Mouse (Mus musculus) hindbrain, postnatal 0 days (tissue): ENCODE measurements at regions not wholly inside any gene's neighbourhood (a gene's known extent, or its start where the extent isn't known, plus 50 kb on each side); places are given as distances from the start of the nearest gene placed in this dataset.
A peak's percentile ranks its signal among the peaks of the same experiment; 100 is the strongest.

Experiments
- ATAC-seq: fragments of 200-750 bp; cut with Nextera tagmentation; 2 replicates; pipeline ENCODE4 v1.8.0; 2017; ENCODE audit warnings: mild to moderate bottlenecking, moderate TSS enrichment, moderate library complexity
- DNase-seq: peaks from one replicate; pipeline ENCODE4 v3.0.0-alpha.2; 2015; ENCODE audit warnings: low spot score
- H3K27ac ChIP-seq: fragments of 300-500 bp; sonication (generic); 2 replicates; pipeline ENCODE4 v1.5.1; 2014; ENCODE audit warnings: mild to moderate bottlenecking
- H3K27me3 ChIP-seq: fragments of 300-500 bp; sonication (generic); 2 replicates; pipeline ENCODE4 v1.6.1; 2014; ENCODE audit warnings: low read length, mixed read lengths; ENCODE audit not compliant: insufficient read depth
- H3K36me3 ChIP-seq: fragments of 300-500 bp; sonication (generic); 2 replicates; pipeline ENCODE4 v1.6.1; 2014; ENCODE audit warnings: low read length, mixed read lengths; ENCODE audit not compliant: insufficient read depth
- H3K4me1 ChIP-seq: fragments of 300-500 bp; sonication (generic); 2 replicates; pipeline ENCODE4 v1.6.1; 2014; ENCODE audit warnings: antibody characterized with exemption, low read length, mixed read lengths; ENCODE audit not compliant: insufficient read depth
- H3K4me2 ChIP-seq: fragments of 300-500 bp; sonication (generic); 2 replicates; pipeline ENCODE4 v1.6.1; 2014; ENCODE audit warnings: low read depth, mild to moderate bottlenecking, low read length, moderate library complexity, mixed read lengths
- H3K4me3 ChIP-seq: fragments of 300-500 bp; sonication (generic); 2 replicates; pipeline ENCODE4 v1.5.1; 2014; ENCODE audit warnings: low read length
- H3K9ac ChIP-seq: fragments of 300-500 bp; sonication (generic); replicated peaks from 2 replicates; pipeline ENCODE4 v1.6.1; 2014; ENCODE audit warnings: mild to moderate bottlenecking, low read length, moderate library complexity, mixed read lengths
- H3K9me3 ChIP-seq: fragments of 300-500 bp; sonication (generic); 2 replicates; pipeline ENCODE4 v1.6.1; 2016; ENCODE audit warnings: low read length, mixed read lengths
- CTCF ChIP-seq: IDR thresholded peaks from 2 replicates; pipeline ENCODE4 v1.5.1; 2016; ENCODE audit warnings: antibody characterized with exemption, control low read depth, low read depth
- WGBS: fragments of 180-500 bp; shearing (Covaris S2); extraction: QIAGEN DNeasy Blood & Tissue Kit; methylation state at CpG from one replicate; pipeline ENCODE4 v1.1.7; 2014; 5-methylcytosine and 5-hydroxymethylcytosine counted together

DNA sequence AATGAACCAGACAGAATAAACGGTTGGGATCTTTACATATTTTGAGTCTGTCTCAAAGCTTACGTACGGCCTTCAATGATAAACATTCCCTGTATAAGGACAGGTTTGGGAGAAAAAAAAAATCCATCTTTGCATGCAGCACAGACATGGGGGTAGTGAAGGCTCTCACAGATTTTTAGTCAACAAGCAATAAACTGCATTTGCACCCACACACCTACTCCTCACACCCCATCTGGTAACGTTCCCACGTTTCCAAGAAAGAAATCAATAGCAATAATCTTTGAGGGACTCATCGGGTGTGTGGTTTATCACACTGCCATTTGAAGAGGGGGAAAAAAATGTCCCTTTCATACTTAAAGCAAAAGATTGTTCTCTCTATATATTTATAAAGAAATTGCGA, 113.8 kb upstream of the Onecut1 start:
- no peak for TF ChIP-seq CTCF
- 81% methylated on average over 7 of the region's 7 CpGs for WGBS

DNA sequence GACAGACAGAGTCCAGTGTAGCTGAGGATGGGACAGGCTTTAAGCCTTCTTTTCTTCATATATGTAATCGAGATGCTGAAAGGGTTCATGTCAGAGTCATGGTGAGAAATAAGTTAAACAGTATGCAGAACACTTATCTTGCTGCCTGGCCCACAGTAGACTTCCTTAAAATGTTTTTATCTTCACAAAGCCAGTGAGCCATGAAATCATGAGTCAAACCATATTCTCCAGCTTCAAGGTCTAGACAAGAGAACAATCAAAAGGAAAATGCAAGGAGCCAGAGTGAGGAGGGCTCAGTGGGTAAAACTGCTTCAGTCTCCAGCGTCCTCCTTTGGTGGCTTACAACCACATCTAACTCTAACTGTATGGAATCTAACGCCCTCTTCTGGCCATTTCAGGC, 103.7 kb upstream of the Onecut1 start:
- 72% methylated on average over 3 of the region's 3 CpGs for WGBS
- peak; percentile 16; the same call in 1 of the 2 replicates for TF ChIP-seq CTCF
- no peak overlapping the region for H3K4me2 ChIP-seq

More for the DNA sequence above, 113.8 kb upstream of the Onecut1 start:
- H3K9me3 ChIP-seq, result no peaks in the 10 kb centered on the region
- H3K9ac ChIP-seq, result no peak overlapping the region
- H3K36me3 ChIP-seq, result no peaks in the 10 kb centered on the region
- no peak overlapping the region for H3K4me2 ChIP-seq
- H3K4me1 ChIP-seq, result no peaks in the 10 kb centered on the region
- no peak for ATAC-seq
- DNase-seq, result no peak
- H3K4me3 ChIP-seq, result no peak overlapping the region
- no peak overlapping the region for H3K27ac ChIP-seq
- no peaks in the 10 kb centered on the region for H3K27me3 ChIP-seq

DNA sequence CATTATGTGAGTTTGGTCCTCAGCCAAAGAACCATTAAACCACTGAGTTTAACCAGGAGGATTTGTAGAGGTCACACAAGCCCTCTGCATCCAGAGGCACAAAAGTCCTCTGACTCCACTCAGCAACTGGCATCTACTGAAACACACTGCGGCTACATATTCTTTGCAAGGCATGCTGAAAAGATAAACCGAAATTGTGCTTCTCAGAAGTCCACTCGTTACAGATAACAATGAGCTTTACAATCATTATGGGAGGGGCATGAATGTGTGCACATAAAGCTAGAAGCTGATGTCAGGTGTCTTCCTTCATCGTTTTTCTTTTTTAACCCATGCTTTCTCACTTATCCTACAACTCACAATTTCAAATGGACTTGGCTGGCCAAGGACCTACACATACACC, 102.8 kb upstream of the Onecut1 start:
- Histone ChIP-seq H3K36me3 (no peaks in the 10 kb centered on the region), H3K4me3 (no peak overlapping the region), H3K27ac (no peak overlapping the region), H3K9me3 (no peaks in the 10 kb centered on the region), H3K4me2 (no peak overlapping the region), H3K9ac (no peak overlapping the region), H3K4me1 (no peaks in the 10 kb centered on the region), H3K27me3 (no peaks in the 10 kb centered on the region)
- no peak for ATAC-seq
- DNase-seq, result no peak
- TF ChIP-seq CTCF, result no peak
- WGBS, result 91% methylated on average over 4 of the region's 4 CpGs

More for the DNA sequence above, 103.7 kb upstream of the Onecut1 start:
- Histone ChIP-seq H3K27ac (no peak overlapping the region), H3K27me3 (no peaks in the 10 kb centered on the region), H3K9me3 (no peaks in the 10 kb centered on the region), H3K36me3 (no peaks in the 10 kb centered on the region), H3K9ac (no peak overlapping the region), H3K4me1 (no peaks in the 10 kb centered on the region), H3K4me3 (no peak overlapping the region)
- no peak for ATAC-seq
- DNase-seq, result no peak

DNA sequence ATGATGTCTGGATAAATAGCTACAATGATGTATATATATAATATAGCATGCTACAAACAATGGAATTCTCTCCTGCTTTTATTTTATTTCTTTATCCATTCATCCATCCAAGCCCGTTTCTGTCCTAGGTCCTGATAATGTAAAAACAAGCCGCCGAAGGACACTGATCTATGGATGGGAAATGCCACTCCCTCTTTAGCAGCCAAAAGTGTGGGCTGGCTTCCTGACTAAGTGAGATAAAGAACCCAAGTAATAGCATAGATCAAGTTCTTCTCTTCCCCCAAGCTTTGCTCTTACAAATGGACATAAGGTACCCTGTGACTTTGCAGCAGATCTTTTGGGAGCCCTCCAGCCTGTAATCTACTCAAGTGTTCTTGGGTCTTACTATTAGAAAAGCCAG, 81.3 kb upstream of the Onecut1 start:
- no peak for TF ChIP-seq CTCF
- DNase-seq (no peak), ATAC-seq (no peak)
- Histone ChIP-seq H3K9me3 (no peaks in the 10 kb centered on the region), H3K4me3 (no peak overlapping the region), H3K9ac (no peak overlapping the region), H3K27me3 (no peaks in the 10 kb centered on the region), H3K4me1 (no peaks in the 10 kb centered on the region), H3K36me3 (no peaks in the 10 kb centered on the region), H3K27ac (no peak overlapping the region), H3K4me2 (no peak overlapping the region)
- WGBS, result 86% methylated on average over 3 of the region's 3 CpGs

DNA sequence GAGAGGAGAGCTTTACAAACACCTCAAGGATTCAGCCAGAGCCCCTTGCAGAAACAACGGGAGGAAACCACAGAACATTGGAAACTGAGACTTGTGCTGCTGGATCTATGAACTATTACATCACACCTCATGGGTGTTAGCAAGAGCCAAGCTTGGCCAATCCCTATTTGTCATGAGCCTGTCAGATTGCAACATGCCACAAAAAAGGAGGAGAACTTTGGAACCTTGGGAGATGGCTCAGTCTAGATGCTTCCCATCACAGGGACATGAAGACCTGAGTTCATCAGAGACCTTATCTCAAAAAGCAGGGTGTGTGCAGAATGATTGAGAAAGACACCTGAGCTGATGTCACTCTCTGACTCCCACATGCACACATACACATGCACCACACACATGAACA, 68.3 kb upstream of the Onecut1 start:
- ATAC-seq (no peak), DNase-seq (no peak)
- Histone ChIP-seq H3K9ac (no peak overlapping the region), H3K9me3 (no peaks in the 10 kb centered on the region), H3K4me1 (no peaks in the 10 kb centered on the region), H3K27ac (no peak overlapping the region), H3K27me3 (no peaks in the 10 kb centered on the region), H3K4me3 (no peak overlapping the region), H3K36me3 (no peaks in the 10 kb centered on the region), H3K4me2 (no peak overlapping the region)
- TF ChIP-seq CTCF, result no peak
- 88% methylated on average over 1 of the region's 1 CpGs for WGBS

GRCm38 (mm10) chr9:74795994-74796393, 65.7 kb upstream of the Onecut1 start:
- Histone ChIP-seq H3K36me3 (no peaks in the 10 kb centered on the region), H3K4me3 (no peak overlapping the region), H3K4me1 (no peaks in the 10 kb centered on the region), H3K9ac (no peak overlapping the region), H3K4me2 (no peak overlapping the region), H3K27ac (no peak overlapping the region), H3K27me3 (no peaks in the 10 kb centered on the region), H3K9me3 (no peaks in the 10 kb centered on the region)
- WGBS, result 77% methylated on average over 4 of the region's 4 CpGs
- ATAC-seq (no peak), DNase-seq (no peak)
- TF ChIP-seq CTCF, result no peak

DNA sequence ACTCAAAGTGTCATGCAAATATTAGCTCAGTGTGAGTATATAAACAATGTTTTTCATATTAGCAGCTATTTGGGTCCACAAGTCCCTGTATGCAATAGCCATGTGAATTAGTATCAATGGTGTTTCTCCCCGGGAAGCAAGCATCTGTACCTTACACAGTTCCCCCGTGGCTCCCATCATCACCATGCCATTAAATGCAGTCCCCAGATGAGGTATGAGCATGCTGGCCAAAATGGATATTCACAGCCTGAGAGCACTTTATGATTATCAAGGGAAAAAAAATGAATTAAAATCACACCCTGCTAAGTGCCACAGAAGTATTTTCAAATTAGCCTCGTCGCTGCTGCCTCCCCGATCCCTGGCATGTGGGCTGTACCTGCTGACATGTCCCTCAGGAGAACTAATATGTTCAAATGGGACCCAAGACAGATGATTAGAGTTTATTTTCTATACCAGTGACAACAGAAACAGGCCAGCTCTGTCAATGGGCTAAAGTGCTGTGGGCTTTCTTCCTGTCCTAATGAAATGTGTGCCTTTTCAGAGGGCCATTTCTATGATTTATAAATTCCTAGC, 64.4 kb upstream of the Onecut1 start:
- Histone ChIP-seq H3K27ac (no peak overlapping the region), H3K4me3 (no peak overlapping the region), H3K9ac (no peak overlapping the region), H3K9me3 (no peaks in the 10 kb centered on the region), H3K4me2 (no peak overlapping the region), H3K27me3 (no peaks in the 10 kb centered on the region), H3K4me1 (no peaks in the 10 kb centered on the region), H3K36me3 (no peaks in the 10 kb centered on the region)
- DNase-seq (no peak), ATAC-seq (no peak)
- 63% methylated on average over 5 of the region's 5 CpGs for WGBS
- TF ChIP-seq CTCF, result no peak
